Mouse (Mus musculus) hindbrain, embryonic 11.5 days (tissue): Measurements from ENCODE around the gene Uqcrh. TPM values are rescaled to one million over a fixed set of nuclear protein-coding genes. Genes with fewer than 3 reads are reported as not detected.

Experiments
- polyA plus RNA-seq: library from polyadenylated mRNA; unstranded; fragments of >200 nt; fragmentation: Nextera tagmentation; extraction: Ambion mirVana; gene quantifications from 2 replicates; pipeline ENCODE4 v1.2.1, GENCODE M21; 2014

Uqcrh gene
- polyA plus RNA-seq, 1 experiment from 2014 or later: 413 TPM

Other genes starting within 250 kb of the Uqcrh start
- 3.3 and 4.6 TPM in 2 replicates for gene Mob3c, start 247.0 kb downstream of the Uqcrh start, polyA plus RNA-seq
- 15.5 and 19.3 TPM in 2 replicates for gene Mknk1, start 235.9 kb downstream of the Uqcrh start, polyA plus RNA-seq
- gene Kncn, start 190.7 kb downstream of the Uqcrh start, polyA plus RNA-seq: not detected in 2 replicates
- gene 6430628N08Rik, start 184.4 kb downstream of the Uqcrh start, polyA plus RNA-seq: not detected in 2 replicates
- gene Dmbx1, start 135.1 kb downstream of the Uqcrh start, polyA plus RNA-seq: 2.4 and 2.5 TPM in 2 replicates
- 3.9 and 4.1 TPM in 2 replicates for gene Faah, start 57.1 kb downstream of the Uqcrh start, polyA plus RNA-seq
- 19.3 and 20.7 TPM in 2 replicates for gene Nsun4, start 21.2 kb downstream of the Uqcrh start, polyA plus RNA-seq
- 65.5 and 72.3 TPM in 2 replicates for gene Lrrc41, start 198 bp upstream of the Uqcrh start, polyA plus RNA-seq
- 42.1 and 46.9 TPM in 2 replicates for gene Rad54l, start 48.6 kb upstream of the Uqcrh start, polyA plus RNA-seq
- gene Pomgnt1, start 48.8 kb upstream of the Uqcrh start, polyA plus RNA-seq: 49.0 and 52.3 TPM in 2 replicates
- 1.1 and 1.3 TPM in 2 replicates for gene Lurap1, start 76.3 kb upstream of the Uqcrh start, polyA plus RNA-seq
- 0.17 TPM in 1 of 2 replicates, not detected in the other for gene Tspan1, start 92.5 kb upstream of the Uqcrh start, polyA plus RNA-seq
- gene 1700042G07Rik, start 98.3 kb upstream of the Uqcrh start, polyA plus RNA-seq: not detected in 2 replicates
- gene Gm49337, start 98.3 kb upstream of the Uqcrh start, polyA plus RNA-seq: not detected in 2 replicates
- gene Pik3r3, start 146.5 kb upstream of the Uqcrh start, polyA plus RNA-seq: 75.9 and 103 TPM in 2 replicates